Mouse (Mus musculus) neural tube, embryonic 15.5 days (tissue): Measurements from ENCODE around the gene Vmn1r209. TPM values are rescaled to one million over a fixed set of nuclear protein-coding genes. Genes with fewer than 3 reads are reported as not detected.
A peak's percentile ranks its signal among the peaks of the same experiment; 100 is the strongest.
"Not testable (repeated sequence)": the region's sequence is repeated elsewhere in the genome, so short reads cannot be mapped to it uniquely, and the experiment has no call there.

Experiments
- ATAC-seq: fragments of 200-750 bp; cut with Nextera tagmentation; 2 replicates; pipeline ENCODE4 v1.8.0; 2017; ENCODE audit warnings: mild to moderate bottlenecking, moderate TSS enrichment, moderate library complexity; ENCODE audit not compliant: low FRiP score
- H3K27ac ChIP-seq: fragments of 300-500 bp; sonication (generic); replicated peaks from 2 replicates; pipeline ENCODE4 v1.5.1; 2015; ENCODE audit warnings: mild to moderate bottlenecking, inconsistent platforms
- H3K27me3 ChIP-seq: fragments of 300-500 bp; sonication (generic); replicated peaks from 2 replicates; pipeline ENCODE4 v1.6.1; 2015; ENCODE audit warnings: inconsistent platforms
- H3K36me3 ChIP-seq: fragments of 300-500 bp; sonication (generic); 2 replicates; pipeline ENCODE4 v1.6.1; 2015; ENCODE audit warnings: inconsistent platforms
- H3K4me1 ChIP-seq: fragments of 300-500 bp; sonication (generic); 2 replicates; pipeline ENCODE4 v1.6.1; 2015; ENCODE audit warnings: inconsistent platforms
- H3K4me2 ChIP-seq: fragments of 300-500 bp; sonication (generic); 2 replicates; pipeline ENCODE4 v1.6.1; 2015; ENCODE audit warnings: inconsistent platforms, mild to moderate bottlenecking, moderate library complexity
- H3K4me3 ChIP-seq: fragments of 300-500 bp; sonication (generic); replicated peaks from 2 replicates; pipeline ENCODE4 v1.5.1; 2015; ENCODE audit warnings: mild to moderate bottlenecking, inconsistent platforms
- H3K9ac ChIP-seq: fragments of 300-500 bp; sonication (generic); replicated peaks from 2 replicates; pipeline ENCODE4 v1.6.1; 2015; ENCODE audit warnings: mild to moderate bottlenecking, inconsistent platforms
- H3K9me3 ChIP-seq: fragments of 300-500 bp; sonication (generic); replicated peaks from 2 replicates; pipeline ENCODE4 v1.6.1; 2016; ENCODE audit warnings: inconsistent platforms
- WGBS: fragments of 180-500 bp; shearing (Covaris S2); methylation state at CpG from one replicate; pipeline ENCODE4 v1.1.7; 2015; ENCODE audit warnings: mixed read lengths; 5-methylcytosine and 5-hydroxymethylcytosine counted together
- polyA plus RNA-seq: library from polyadenylated mRNA; unstranded; fragments of >200 nt; fragmentation: Nextera tagmentation; extraction: Ambion mirVana; gene quantifications from 2 replicates; pipeline ENCODE4 v1.2.1, GENCODE M21; 2015

Gene Vmn1r209
- polyA plus RNA-seq = not detected in 2 replicates

- not testable (repeated sequence) for H3K4me1 ChIP-seq, H3K4me3 ChIP-seq, H3K27me3 ChIP-seq, ATAC-seq, H3K9me3 ChIP-seq, H3K4me2 ChIP-seq, H3K9ac ChIP-seq, H3K27ac ChIP-seq, H3K36me3 ChIP-seq
These were observed at the start of gene Vmn1r209 for GRCm38 (mm10) chr13:22809582-22809981. Gene Vmn1r209, minus strand, starts transcription at chr13:22809682.

- WGBS = 73% methylated on average over 1 of the region's 1 CpGs
- Histone ChIP-seq H3K4me1 (no peaks in the 10 kb centered on the region), H3K9ac (no peak within 1 kb of the TSS)
These were observed 48.0 kb upstream of the Vmn1r209 start, which contains the start of gene Vmn1r211 for GRCm38 (mm10) chr13:22857461-22857860. Gene Vmn1r211, minus strand, starts transcription at chr13:22857561.

GRCm38 (mm10) chr13:22854760-22855159, 45.3 kb upstream of the Vmn1r209 start:
- WGBS = 86% methylated on average over 4 of the region's 4 CpGs
- no peak overlapping the region for H3K4me2 ChIP-seq
- no peak overlapping the region for H3K4me3 ChIP-seq
- no peak overlapping the region for H3K9ac ChIP-seq
- no peaks in the 10 kb centered on the region for H3K9me3 ChIP-seq
- no peak overlapping the region for H3K27ac ChIP-seq
- no peaks in the 10 kb centered on the region for H3K4me1 ChIP-seq
- ATAC-seq = no peak
- no peaks in the 10 kb centered on the region for H3K36me3 ChIP-seq
- H3K27me3 ChIP-seq = no peaks in the 10 kb centered on the region

More at GRCm38 (mm10) chr13:22857461-22857860, 48.0 kb upstream of the Vmn1r209 start, which contains the start of gene Vmn1r211:
- no peak for ATAC-seq
- Histone ChIP-seq H3K9me3 (no peaks in the 10 kb centered on the region), H3K4me2 (no peak within 1 kb of the TSS), H3K36me3 (no peaks in the 10 kb centered on the region), H3K27me3 (no peaks in the 10 kb centered on the region), H3K27ac (no peak within 1 kb of the TSS), H3K4me3 (no peak within 1 kb of the TSS)

- ATAC-seq = no peak
- H3K27me3 ChIP-seq = no peaks in the 10 kb centered on the region
- H3K4me1 ChIP-seq = no peaks in the 10 kb centered on the region
- 87% methylated on average over 1 of the region's 1 CpGs for WGBS
- no peaks in the 10 kb centered on the region for H3K36me3 ChIP-seq
- H3K4me3 ChIP-seq = no peak overlapping the region
- H3K9ac ChIP-seq = no peak overlapping the region
- no peak overlapping the region for H3K27ac ChIP-seq
- H3K9me3 ChIP-seq = no peaks in the 10 kb centered on the region
- H3K4me2 ChIP-seq = no peak overlapping the region
These were observed 37.3 kb upstream of the Vmn1r209 start for GRCm38 (mm10) chr13:22846798-22847197.

- H3K9me3 ChIP-seq, H3K4me2 ChIP-seq, H3K4me1 ChIP-seq, H3K27me3 ChIP-seq, H3K4me3 ChIP-seq, H3K27ac ChIP-seq, ATAC-seq, H3K36me3 ChIP-seq, H3K9ac ChIP-seq: not testable (repeated sequence)
- WGBS = 60% methylated on average over 3 of the region's 3 CpGs
These were observed 34.8 kb upstream of the Vmn1r209 start for GRCm38 (mm10) chr13:22844304-22844703.

GRCm38 (mm10) chr13:22831248-22831647, 21.8 kb upstream of the Vmn1r209 start, which contains the start of gene Vmn1r210:
Gene Vmn1r210, minus strand, starts transcription at chr13:22831348.
- no peak for ATAC-seq
- H3K36me3 ChIP-seq = no peaks in the 10 kb centered on the region
- H3K27me3 ChIP-seq = no peaks in the 10 kb centered on the region
- H3K27ac ChIP-seq = no peak within 1 kb of the TSS
- H3K4me1 ChIP-seq = no peaks in the 10 kb centered on the region
- 72% methylated on average over 4 of the region's 4 CpGs for WGBS
- H3K9me3 ChIP-seq = no peaks in the 10 kb centered on the region
- no peak within 1 kb of the TSS for H3K9ac ChIP-seq
- H3K4me3 ChIP-seq = no peak within 1 kb of the TSS
- no peak within 1 kb of the TSS for H3K4me2 ChIP-seq

GRCm38 (mm10) chr13:22829395-22829794, 19.9 kb upstream of the Vmn1r209 start:
- not testable (repeated sequence) for H3K4me3 ChIP-seq, H3K9ac ChIP-seq, H3K27ac ChIP-seq, H3K27me3 ChIP-seq, H3K36me3 ChIP-seq, H3K9me3 ChIP-seq, H3K4me1 ChIP-seq, ATAC-seq
- peak overlapping the region; percentile 28 for H3K4me2 ChIP-seq
- 29% methylated on average over 7 of the region's 7 CpGs for WGBS

GRCm38 (mm10) chr13:22821601-22822000, 12.1 kb upstream of the Vmn1r209 start:
- H3K9me3 ChIP-seq, H3K36me3 ChIP-seq, H3K4me1 ChIP-seq, H3K27ac ChIP-seq, H3K27me3 ChIP-seq, H3K4me3 ChIP-seq, H3K4me2 ChIP-seq, ATAC-seq, H3K9ac ChIP-seq: not testable (repeated sequence)
- WGBS = 91% methylated on average over 1 of the region's 1 CpGs

GRCm38 (mm10) chr13:22788096-22788495, 21.4 kb downstream of the Vmn1r209 start:
- not testable (repeated sequence) for H3K27me3 ChIP-seq, H3K4me2 ChIP-seq, H3K4me3 ChIP-seq, H3K9me3 ChIP-seq, H3K27ac ChIP-seq, H3K36me3 ChIP-seq, H3K9ac ChIP-seq, ATAC-seq, H3K4me1 ChIP-seq
- WGBS = 86% methylated on average over 3 of the region's 3 CpGs

- H3K9ac ChIP-seq, H3K27ac ChIP-seq, H3K4me1 ChIP-seq, H3K27me3 ChIP-seq, H3K9me3 ChIP-seq, H3K36me3 ChIP-seq, H3K4me2 ChIP-seq, ATAC-seq, H3K4me3 ChIP-seq: not testable (repeated sequence)
These were observed 25.3 kb downstream of the Vmn1r209 start for GRCm38 (mm10) chr13:22784159-22784558.

GRCm38 (mm10) chr13:22777300-22777699, 32.2 kb downstream of the Vmn1r209 start, which contains the start of gene Vmn1r208:
Gene Vmn1r208, minus strand, starts transcription at chr13:22777400.
- H3K9ac ChIP-seq, H3K9me3 ChIP-seq, ATAC-seq, H3K4me1 ChIP-seq, H3K36me3 ChIP-seq, H3K27me3 ChIP-seq, H3K4me2 ChIP-seq, H3K4me3 ChIP-seq, H3K27ac ChIP-seq: not testable (repeated sequence)
- WGBS = no CpG with 5 or more reads among the region's 7 CpGs

- H3K4me3 ChIP-seq, H3K9me3 ChIP-seq, H3K36me3 ChIP-seq, ATAC-seq, H3K27ac ChIP-seq, H3K4me1 ChIP-seq, H3K27me3 ChIP-seq, H3K4me2 ChIP-seq, H3K9ac ChIP-seq: not testable (repeated sequence)
- 87% methylated on average over 1 of the region's 2 CpGs for WGBS
These were observed 37.9 kb downstream of the Vmn1r209 start for GRCm38 (mm10) chr13:22771592-22771991.
